Mouse (Mus musculus): ENCODE measurements around the gene Sp1.

The Sp1 gene

DNA sequence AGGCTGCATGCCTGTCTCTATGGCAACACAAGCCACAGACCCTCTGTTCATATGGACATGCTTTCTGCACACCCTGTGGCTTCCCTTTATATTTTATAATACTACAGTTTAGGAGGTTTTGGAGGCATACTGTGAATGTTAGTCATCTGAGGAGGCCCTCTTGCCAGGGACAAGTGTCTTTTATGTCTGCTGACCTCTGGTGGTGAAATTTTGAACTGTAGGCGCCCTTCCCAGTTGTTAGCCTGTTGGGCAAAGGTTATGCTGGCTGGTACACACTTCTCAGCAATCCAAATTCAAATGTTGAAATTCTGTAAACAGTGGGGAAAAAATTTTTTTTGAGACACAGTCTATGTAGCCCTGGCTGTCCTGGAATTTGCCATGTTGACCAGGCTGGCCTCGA lies 36.5 kb downstream of the Sp1 start:
- DNase-seq: peak; percentile 84

DNA sequence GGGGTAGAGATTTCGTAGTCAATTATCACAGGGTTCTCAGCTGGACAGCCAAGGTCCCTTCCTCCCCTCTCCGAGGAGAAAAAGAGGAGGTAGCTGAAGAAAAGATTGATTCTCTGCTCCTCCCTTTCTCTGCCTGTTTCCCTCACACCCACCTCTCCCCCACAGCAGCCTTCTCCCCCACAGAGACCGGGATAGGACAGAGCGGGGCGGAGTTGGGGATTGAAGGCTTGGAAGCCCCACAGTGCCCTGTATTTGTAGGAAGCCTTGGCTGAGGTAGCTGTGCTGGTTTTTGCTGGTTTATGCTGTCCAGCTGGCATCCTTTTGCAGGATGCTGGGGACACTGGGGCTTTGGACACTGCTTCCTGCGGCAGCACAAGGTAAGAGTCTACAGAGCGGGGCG lies 39.2 kb downstream of the Sp1 start, which contains the start of gene Amhr2:
Gene Amhr2 (plus strand): TSS at position 222 of the 400 bp plus-strand sequence.
- no peak for DNase-seq

DNA sequence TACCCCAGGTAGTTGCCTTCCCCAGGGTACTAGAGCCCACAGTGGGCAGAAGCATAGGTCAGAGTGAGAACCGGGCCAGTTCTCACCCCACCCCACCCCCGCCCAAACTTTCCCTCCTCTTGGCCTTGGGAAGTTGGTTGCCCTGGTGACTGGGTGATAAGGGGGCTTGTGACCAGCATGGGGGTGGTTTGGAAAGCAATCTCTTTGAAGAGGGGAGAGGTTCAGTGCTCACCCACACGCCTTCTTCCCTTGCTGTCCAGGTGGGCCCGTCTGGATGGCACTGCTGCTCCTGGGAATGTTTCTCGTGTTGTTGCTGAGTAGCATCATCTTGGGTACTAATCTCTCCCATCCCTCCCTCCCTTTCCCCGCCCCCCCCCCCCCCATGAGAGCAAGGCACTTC lies 40.5 kb downstream of the Sp1 start:
- DNase-seq: no peak

DNA sequence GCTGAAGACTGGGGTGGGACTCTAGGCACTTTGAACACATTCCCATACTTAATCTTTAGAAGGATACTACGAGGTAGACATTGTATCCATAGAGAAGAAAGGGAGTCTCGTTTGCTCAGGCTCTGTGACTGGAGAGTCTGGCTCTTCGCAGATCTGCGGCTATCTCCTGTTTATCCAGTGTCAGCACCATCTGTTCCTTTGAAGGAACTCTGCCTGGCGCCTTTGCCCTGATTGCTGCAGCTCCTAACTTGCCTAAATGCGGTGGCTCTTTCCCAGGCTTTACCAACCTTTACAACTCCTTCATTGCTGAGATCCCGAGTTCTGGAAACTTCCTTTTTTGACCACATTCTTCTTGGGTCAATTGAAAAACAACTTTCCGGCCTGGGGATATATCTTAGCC lies 43.4 kb downstream of the Sp1 start:
- DNase-seq: no peak

DNA sequence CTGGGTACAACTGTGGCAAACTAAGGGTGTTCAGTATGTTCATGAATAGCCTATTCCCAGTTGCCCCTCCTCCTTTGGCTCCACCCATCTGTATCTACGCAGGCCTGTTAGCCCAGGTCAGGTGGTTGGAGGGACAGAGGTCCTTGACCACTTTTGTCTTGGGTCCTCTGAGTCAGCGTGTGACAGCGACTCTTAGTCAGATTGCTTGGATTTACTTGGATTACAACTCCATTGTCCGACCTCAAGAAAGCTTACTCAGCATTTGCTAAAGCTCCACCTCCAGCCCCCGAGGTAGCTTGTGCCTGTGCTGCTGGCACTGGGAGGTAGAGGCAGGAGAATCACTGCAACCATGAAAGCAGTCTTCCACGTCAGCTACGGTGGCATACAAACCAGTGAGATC lies 45.0 kb downstream of the Sp1 start:
- DNase-seq: no peak

DNA sequence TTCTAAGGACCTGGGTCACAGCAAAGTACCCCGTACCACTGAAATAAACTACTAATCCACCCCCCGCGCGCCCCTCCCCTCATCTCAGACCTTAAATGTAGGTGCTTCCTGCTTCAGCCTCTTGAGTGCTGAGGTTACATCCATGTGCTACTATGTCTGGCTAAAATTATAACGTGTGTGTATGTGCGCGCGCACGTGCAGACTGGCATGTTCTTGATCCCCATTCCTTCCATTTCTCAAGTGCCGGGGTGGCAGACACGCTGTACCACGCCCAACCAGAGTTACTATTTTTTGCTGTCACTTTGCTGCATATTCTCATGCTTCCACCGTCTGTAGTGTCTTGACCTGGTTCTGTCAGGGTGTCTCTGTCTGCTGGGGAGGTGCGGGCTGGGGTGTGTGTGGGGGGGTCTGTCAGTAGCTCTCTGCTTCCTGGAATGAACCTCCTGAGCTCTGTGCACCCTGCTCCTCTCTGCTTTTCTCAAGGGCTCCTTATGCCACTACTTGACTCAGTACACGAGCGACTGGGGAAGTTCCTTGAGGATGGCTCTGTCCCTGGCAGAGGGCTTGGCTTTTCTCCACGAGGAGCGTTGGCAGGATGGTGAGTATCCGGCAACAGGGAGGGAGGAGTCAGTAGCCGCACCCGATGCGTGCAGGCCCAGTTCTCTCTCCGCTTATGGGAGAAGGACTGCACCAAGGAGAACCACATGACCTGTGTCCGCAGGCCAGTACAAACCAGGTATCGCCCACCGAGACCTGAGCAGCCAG lies 45.9 kb downstream of the Sp1 start:
- no peak for DNase-seq

DNA sequence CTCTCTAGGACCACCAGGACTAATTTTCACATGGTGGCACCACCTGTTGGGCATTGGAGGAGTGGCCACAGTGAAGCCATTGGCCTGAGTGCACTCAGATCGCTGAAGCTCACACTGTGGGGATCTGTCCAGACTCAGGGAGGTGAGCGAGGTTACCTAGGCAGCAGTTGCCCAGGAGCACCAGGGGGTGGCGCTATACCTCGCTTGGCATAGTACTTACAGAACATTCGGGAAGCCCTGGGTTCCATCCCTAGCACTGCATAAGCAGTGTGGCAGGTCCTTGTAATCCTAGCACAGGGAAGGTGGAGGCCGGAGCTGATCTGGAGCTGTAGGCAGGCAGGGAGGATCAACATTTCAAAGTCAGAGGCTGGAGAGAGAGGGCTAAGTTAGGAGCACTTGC lies 50.0 kb downstream of the Sp1 start:
- peak; percentile 26 for DNase-seq

DNA sequence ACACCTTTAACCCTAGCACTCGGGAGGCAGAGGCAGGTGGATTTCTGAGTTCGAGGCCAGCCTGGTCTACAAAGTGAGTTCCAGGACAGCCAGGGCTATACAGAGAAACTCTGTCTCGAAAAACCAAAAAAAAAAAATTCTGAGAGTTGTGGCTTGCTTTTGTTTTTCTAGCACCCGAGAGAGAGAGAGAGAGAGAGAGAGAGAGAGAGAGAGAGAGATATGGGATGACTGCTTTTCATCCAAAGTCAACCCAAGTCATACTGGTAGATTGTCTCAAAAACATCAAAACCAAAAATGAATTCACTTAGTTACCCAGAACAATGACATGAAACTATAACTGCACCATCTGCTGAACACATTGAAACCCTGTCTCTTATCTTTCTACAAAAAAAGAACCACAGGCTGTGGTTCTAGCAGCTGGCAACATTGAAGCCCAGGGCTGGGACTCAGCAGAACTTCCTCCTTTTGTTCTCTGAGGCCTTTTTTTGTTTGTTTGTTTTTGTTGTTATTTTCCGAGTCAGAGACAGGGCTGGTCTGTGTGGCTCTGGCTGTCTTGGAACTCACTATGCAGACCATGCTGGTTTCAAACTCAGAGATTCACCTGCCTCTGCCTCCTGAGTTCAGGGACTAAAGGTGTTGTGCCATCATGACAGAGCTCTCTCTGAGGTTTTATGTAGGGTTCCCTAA lies 52.2 kb downstream of the Sp1 start:
- peak; percentile 56 for DNase-seq

DNA sequence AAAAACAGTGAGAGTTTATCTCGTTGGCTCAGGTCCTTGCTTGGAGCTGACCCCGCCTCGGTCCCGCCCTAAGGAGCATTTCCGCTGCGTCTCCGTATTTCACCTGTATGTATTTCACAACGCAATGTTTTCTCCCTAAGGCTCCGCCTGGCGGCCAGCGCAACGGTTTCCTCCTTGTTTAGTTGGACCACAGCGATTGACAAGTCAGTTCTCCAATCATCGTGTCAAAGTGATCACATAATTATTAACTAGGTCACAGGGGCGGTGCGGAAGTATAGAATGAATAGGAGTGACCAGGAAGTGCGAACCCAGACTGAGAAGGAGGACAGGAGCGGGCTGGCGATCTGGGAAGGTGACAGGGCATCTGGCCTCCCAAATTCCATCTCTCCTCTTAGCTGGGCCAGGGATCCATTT lies 53.0 kb downstream of the Sp1 start, which contains the start of gene Prr13:
Gene Prr13 (plus strand): TSS at position 125 of the 414 bp plus-strand sequence.
- DNase-seq: peak; percentile 91

DNA sequence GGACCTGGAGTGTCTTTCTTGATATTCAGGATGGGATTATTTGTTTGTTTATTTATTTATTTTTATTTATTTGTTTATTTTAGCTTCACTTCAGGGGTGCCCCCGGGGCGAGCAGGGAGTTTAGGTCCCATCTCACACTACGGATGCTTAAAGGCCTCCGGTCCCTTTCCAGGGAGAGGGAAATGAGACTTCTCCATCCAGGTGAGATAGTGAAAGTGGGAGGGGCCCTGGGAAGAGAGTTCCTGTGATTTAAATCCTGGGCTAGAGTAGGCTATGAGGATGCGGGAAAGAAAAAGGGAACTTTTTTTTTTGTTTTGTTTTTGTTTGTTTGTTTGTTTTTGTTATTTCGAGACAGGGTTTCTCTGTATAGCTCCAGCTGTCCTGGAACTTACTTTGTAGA lies 53.4 kb downstream of the Sp1 start:
- no peak for DNase-seq

DNA sequence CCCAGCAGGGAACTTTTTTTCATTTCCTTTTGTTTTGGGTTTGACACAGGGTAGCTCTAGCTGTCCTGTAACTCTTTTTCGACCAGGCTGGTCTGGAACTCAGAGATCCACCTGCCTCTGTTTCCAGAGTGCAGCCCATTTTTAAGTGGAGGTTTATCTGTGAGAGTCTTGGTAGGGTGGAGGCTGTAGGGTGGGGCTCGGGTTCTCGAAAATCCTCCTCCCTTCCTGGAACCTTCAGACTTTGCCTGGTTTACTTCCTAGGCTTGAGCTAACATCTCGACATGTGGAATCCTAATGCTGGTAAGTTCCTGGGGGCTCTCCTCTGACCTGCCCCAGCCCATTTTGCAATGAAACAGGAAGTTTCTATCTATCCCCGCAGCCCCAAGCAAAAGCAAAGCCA lies 53.9 kb downstream of the Sp1 start:
- DNase-seq: no peak

DNA sequence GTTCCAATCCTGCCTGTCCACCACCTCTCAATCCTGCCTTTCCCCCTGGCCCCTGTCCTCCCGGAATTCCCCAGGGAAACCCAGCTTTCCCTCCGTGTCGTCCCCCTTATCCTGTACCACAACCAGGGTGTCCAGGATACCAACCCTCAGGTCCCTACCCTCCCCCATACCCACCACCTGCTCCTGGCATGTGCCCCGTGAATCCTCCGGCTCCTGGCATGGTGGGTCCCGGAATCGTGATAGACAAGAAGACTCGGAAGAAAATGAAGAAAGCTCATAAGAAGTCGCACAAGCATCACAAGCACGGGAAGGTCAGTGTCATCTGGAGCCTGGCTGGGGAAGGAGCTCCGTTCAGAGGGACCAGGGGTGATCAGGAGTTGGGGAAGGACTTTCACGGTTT lies 54.5 kb downstream of the Sp1 start:
- DNase-seq: no peak

DNA sequence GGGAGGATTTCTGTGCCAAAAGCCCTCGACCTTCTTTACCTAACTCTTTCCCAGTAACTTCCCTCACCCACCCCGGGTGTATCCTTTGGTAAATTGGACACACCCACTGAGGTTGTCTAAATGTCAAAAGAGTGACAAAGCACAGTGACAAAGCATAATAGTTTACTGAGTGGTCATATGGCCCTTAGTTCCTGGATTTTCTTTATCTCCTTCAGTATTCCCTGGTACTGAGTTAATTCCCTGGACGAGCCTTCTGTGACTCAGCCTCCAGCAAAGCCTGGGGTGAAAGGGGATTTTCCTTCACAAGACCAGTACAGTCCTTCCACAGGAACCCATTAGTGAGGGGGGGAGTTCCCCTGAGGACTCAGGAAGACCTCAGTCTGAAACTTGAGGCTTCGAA lies 55.0 kb downstream of the Sp1 start:
- no peak for DNase-seq

DNA sequence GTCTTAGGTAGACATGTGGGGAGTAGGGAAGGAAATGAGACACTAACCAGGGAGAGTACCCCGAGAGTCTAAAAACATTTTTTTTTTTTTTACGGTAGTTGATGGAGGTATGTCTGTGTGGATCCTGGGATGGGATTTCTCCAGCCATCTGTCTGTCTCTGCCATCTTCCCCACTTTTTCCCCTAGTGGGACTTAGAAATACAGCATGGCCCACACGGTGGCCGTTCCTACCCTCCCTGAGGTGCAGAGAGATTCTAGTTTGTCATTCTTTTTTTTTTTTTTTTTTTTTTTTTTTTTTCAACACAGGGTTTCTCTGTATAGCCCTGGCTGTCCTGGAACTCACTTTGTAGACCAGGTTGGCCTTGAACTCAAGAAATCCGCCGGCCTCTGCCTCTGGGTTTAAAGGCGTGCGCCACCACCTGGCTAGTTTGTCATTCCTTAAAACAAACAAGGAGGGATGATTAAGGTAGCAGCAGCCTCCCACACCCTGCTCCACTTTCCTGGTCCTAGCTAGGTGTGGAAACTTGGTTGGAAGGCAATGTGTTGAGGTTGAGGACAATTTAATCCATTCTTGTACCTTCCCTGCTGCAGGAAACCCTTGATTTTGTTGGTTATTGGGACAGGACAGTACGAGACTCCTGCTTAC lies 55.6 kb downstream of the Sp1 start:
- DNase-seq: no peak

DNA sequence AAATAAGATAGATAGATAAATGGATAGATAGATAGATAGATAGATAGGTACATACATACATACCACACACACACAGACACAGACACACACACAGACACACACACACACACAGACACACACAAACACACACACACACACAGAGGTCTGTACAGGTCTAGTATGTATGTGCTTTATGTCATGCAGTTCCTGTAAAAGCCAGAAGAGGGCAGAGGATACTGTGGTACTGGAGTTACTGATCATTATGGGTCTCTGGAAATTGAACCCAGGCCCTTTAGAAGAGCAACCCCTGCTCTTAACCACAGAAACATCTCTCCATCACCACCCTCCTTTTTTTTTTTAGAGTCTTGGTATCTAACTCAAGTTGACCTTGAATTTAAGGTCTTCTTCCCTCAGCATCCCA lies 57.7 kb downstream of the Sp1 start:
- peak; percentile 57 for DNase-seq

DNA sequence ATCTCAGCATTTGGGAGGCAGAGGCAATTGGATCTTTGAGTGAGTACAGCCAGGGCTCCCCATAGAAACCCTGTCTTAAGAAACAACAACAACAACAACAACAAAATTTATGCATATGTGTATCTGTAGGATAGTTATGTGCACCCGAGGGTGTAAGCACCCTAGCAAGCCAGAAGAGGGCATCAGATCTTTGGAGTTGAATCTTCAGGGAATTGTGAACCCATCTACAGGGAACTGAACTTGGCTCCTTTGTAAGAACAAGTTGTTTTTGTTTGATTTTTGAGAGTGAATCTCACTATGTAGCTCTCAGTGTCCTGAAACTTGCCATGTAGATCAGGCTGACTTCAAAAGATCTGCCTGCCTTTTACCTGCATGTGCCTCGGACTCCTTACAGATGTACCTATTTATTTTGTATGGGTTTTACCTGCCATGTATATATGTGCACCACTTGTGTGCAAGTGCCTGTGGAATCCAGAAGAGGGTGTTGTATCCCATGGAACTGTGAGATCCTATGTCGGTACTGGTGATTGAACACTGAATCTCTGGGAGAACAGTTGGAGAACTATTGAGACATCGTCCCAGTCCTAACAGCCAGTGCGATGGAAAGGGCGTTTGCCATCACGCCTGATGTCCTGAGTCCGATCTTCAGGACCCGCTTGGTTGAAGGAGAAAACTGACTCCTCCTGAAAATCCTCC lies 62.9 kb downstream of the Sp1 start:
- no peak for DNase-seq

DNA sequence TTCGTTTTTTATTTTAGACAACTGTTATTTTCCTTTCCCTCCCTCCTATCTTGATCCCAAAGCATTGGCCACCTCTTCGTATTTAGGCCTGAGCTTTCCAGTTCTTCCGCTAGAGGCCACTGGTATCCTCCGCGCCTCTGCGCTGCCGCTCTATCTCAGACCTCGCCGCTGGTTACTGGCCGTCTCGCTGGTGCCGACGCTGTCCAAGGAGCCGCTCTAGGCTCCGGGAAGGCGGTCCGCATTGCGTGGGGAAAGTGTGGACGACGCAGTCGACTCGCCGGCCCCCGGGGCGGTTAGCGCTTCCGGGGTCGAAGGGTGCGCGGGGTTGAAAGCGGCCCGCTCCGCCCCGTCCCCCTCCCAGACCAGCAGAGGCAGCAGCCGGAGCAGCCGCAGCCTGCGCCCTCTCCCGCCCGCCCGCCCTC lies 64.3 kb downstream of the Sp1 start, which contains the start of gene Pcbp2:
Gene Pcbp2 (plus strand): TSS at position 357 of the 422 bp plus-strand sequence.
- peak; percentile 97 for DNase-seq

DNA sequence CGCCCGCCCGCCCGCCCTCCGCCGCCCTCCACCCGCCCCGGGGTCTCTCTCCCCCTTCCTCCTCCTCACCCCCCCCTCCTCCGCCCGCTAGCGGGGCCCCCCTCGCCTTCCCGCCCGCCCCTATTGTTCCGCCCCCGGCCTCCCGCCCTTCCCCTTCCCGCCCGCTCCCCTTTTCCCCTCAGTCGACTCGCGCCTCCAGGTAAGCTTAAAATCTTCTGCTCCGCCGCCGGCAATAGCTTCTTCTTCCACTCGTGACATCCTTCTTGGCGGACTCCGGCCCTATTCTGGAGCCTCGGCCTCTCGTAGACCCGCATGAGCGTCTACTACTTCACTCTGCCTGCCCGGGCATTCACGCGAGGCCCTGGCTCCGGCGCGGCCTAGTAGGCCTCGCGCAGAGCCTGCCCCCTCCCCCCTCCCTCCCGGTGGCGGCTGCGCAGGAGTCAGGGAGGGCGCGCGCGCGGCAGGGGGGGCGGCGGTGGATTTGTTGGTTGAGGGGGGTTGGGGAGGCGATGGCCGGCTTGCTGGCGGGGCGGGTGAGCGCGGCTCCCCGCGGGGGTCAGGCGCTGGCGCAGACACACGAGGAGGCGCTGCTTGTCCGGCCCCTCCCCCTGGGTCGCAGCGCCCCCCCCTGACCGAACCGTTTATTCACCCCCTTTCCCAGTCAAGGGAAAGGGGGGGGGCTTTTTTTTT lies 64.8 kb downstream of the Sp1 start:
- peak; percentile 86 for DNase-seq

DNA sequence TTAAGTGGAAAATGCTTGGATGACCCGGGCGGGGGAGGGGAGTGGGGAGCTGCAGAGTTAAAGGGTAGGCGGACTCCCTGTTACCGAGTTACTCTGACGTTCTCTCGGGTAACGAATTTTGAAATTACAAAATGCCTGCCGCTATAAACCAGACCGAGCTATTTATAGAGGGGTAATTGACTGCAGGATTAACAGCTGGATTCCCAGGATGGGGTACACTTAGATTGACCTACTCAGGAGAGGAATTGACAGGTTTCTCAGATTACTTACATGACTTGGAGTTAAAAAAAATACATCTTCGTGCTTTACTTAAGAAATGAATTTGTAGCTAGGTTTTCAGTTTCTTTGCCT lies 65.3 kb downstream of the Sp1 start:
- no peak for DNase-seq

DNA sequence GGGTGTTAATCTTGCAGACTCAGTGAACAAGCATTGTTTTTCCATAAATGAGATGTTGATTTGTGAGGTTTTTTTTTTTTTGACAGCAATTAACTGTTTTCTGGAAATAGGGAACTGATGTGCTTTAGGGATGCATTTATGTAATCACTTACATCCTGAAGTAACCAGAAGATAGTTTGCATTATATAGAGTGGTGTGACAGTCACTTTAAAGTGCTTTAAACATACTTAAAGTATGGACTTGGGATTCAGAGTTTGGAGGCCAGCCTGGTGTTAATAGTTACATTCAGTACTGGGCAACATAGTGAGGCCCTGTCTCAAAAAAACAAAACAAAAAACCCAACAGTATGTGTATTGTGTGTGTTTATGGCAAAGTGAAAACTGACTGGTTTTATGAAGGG lies 65.8 kb downstream of the Sp1 start:
- DNase-seq: no peak

DNA sequence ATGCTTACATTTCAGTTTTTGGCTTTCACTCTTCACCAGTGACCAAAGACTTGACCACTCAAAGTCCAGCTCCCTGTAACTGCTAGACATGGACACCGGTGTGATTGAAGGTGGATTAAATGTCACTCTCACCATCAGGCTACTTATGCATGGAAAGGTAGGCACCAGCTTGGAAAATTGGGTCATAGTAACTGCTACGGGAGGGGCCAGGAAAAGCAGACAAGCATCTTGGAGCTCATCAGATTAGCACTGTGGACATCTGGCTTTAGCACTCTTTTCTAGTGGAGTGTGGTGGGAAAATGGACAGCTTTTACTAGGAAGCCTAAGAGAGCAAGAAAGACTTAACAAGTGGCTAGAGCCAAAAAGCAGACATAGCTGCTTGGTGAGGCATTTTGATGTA lies 67.3 kb downstream of the Sp1 start:
- DNase-seq: no peak

DNA sequence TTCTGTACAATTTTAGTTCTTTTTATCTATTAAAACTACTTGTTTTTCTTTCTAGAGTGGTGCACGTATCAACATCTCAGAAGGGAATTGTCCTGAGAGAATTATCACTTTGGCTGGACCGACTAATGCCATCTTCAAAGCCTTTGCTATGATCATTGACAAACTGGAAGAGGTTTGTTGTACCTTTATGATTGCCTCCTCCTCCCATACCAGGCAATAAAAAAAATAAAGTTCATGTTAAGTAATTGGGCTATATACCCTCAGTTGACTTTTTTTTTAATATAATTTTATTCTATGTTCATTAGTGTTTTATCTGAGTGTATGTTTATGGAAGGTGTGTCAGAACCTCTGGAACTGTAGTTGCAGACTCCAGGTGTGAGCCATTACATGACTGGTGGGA lies 68.6 kb downstream of the Sp1 start:
- no peak for DNase-seq

DNA sequence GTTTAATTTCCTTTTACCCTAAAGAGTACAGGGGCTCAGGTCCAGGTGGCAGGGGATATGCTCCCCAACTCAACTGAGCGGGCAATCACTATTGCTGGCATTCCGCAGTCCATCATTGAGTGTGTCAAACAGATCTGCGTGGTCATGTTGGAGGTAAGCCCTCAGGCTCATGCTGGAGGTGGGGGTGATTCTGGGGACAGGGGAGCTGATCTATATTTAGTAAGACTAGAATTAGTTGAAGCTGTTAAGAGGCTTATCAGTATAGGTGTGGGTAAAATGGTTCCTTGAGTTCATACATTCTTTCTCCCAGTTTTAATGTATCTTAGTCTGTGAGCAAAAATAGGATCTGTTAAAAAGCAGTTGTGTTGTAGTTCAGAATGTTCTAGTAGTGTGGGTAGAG lies 77.2 kb downstream of the Sp1 start:
- DNase-seq: no peak

Data from thymus, postnatal 14 days (tissue).